Mouse (Mus musculus) adrenal gland, postnatal 36 days (tissue): Measurements from ENCODE around the gene Smyd3. TPM values are rescaled to one million over a fixed set of nuclear protein-coding genes. Genes with fewer than 3 reads are reported as not detected.

ENCODE experiments used
- DNase-seq, 2 experiments: peaks; one replicate each; pipeline ENCODE4 v3.0.0; 2021; ENCODE audit warnings: mixed read lengths in 1 of 2
- total RNA-seq, 2 experiments: library from RNA; stranded (reverse); gene quantifications; 2 replicates each; pipeline ENCODE4 v1.2.3; 2021

The Smyd3 gene
- total RNA-seq, 2 experiments from 2014 or later: 5.1 to 7.7 TPM

- peak; percentile 62 to 74 for DNase-seq
Measured at GRCm38 (mm10) chr1:179231777-179232661, 285.8 kb downstream of the Smyd3 start.

DNA sequence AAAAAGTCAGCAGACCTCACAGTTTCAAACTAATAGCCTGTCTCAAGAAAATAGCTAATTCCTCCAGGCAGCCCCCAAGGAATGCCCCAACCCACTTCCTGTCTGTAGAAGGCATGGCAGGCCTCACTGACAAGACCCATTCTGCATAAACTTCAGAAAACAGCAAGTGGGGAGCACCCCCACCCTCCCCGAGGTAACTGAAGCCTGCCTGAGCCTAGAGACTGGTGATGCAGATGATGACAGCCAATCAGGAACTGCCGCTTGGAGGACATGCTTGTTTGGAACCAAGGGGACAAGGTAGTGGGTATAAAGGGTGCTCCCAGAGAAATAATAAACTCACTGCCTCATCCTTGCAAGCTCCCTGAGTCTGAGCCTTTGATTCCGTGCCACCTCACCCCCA is 288.3 kb downstream of the Smyd3 start:
- DNase-seq: no peak

GRCm38 (mm10) chr1:179220290-179220689 is 297.6 kb downstream of the Smyd3 start:
- no peak for DNase-seq

- no peak for DNase-seq
Measured at GRCm38 (mm10) chr1:179218061-179218460, 299.8 kb downstream of the Smyd3 start.

GRCm38 (mm10) chr1:179217036-179217435 is 300.8 kb downstream of the Smyd3 start:
- no peak for DNase-seq

DNA sequence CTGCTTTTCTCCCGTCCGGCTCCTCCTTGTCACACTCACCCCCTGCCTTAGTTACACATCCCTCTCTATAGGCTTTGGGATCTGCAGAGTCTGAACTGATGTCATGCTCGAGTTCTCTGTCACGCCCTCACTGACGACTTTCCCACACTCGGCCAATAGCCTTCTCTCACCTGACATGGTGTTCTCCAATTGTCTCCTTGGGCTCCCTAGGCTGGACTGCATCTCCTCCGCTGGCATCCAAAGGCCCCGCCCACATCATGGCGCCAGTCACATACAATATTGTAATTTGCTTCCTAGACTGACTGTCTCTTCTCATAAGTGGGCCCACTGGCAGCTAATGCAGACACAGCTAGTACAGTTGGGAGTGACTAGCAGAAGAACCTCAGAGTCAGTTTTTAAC is 304.5 kb downstream of the Smyd3 start:
- DNase-seq: no peak

DNA sequence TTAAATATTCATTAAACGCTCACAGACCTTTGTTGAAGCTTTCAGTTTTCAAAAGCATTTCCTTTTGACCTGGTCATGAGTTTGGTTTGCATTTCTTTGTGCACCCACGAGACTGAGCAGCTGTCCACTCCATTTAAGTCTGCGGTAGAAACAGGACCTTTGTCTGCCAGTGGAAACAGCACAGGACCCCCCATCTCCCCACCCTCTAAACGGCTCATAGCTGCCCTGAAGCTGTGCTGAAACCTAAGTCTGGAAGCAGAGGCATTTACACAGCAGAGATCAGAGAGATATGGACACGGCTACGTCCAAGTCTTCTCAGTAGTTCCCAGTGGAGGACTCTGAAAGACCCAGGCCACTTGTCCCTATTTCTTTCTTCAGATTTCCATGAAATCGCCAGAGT is 305.5 kb downstream of the Smyd3 start:
- no peak for DNase-seq

GRCm38 (mm10) chr1:179211313-179211712 is 306.5 kb downstream of the Smyd3 start:
- no peak for DNase-seq

DNA sequence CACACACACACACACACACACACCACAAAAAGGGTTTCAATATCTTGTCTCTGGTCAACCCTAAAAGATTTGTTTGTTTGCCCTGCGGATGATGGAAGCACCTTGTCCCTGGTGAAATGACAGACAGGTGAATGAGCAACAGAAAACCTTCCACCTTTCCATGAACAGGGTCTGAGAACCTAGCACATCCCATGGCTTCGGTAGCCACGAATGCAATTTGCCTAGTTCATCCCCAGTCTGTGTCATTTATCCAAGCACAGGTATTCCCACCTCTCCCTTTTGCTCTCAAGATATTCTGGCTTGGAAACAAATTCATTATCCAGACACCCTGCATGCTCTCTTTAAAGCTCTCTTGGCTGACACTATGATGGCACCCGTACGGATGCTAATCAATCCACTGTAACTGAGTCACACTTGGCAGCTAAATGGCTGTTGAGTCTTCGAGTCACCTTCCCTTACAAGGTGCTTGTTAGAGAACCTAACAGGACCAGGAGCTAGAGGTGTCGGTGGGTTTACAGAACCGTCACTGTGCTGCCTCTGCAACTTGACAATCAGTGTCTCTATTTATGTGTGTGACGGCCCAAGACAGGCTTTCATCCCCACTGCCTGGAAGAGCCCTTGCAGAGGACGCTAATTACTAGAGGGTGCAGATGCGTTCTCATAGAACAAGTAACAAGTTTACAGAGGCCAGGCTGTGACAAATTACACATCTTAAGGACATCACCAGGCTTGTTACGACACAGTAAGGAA is 309.8 kb downstream of the Smyd3 start:
- DNase-seq: no peak

GRCm38 (mm10) chr1:179207180-179207741 is 310.6 kb downstream of the Smyd3 start:
- no peak for DNase-seq

GRCm38 (mm10) chr1:179198517-179199200 is 319.2 kb downstream of the Smyd3 start:
- peak in 1 of 2 experiments; percentile 9 for DNase-seq

- DNase-seq: no peak
Measured at GRCm38 (mm10) chr1:179197821-179198516, 319.9 kb downstream of the Smyd3 start.

DNA sequence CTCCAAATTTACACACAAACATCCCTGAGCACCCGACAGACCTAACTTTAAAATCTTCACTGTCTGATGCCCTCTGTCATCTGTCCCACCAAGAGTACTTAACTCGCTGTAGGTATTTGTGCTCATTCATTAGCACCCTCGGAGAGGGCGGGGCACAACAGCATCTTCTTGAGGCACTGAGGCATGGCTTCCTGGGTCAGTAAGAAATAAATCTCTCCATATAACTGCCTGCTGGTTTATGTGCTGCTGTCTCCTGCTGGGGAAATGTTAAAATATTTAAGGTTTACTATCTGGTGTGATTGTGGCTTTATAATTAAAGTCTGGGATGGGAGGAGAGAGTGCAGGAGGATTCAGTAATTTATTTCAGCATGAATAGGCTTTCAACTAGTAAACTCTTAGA is 320.7 kb downstream of the Smyd3 start:
- no peak for DNase-seq

GRCm38 (mm10) chr1:179196422-179196821 is 321.4 kb downstream of the Smyd3 start:
- DNase-seq: peak in 1 of 2 experiments; percentile 10

DNA sequence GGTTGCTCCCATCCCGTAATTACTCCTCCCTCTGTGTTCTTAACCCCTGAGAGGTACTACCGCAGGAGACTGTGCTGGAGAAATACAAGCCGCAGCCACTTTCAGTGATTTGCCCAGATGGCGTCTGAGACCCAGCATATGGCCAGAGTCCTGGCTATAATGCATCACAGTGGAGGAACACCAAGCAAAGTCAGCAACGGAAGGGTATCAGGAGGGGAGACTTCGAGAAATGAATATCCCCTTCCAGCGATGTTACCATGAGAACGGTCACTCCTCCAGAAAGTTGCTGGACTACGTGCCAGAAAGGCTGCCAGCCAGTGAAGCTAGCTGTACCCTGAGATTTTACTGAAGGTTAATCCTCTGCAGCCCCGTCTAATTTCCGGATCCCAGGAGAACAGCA is 325.1 kb downstream of the Smyd3 start:
- DNase-seq: no peak

- DNase-seq: no peak
Measured at GRCm38 (mm10) chr1:179190837-179191236, 327.0 kb downstream of the Smyd3 start.

DNA sequence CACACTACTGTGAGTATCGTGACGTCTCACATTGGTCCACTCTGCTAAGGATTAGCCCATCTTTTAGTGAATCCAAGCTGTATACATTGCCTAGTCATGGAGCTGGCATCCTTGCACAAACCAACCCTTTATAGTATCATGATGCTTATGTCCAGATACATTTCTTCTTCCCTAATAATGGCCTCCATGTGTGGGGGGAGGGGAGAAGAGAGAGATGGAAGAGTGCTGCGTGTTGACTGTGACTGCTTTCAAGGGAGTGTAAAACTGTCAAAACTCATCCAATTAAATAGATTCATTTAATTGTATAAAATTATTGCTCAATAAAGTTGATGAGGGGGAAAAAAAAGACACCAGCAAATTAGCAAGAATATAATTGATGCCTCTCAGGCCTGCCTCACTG is 330.7 kb downstream of the Smyd3 start:
- DNase-seq: no peak

DNA sequence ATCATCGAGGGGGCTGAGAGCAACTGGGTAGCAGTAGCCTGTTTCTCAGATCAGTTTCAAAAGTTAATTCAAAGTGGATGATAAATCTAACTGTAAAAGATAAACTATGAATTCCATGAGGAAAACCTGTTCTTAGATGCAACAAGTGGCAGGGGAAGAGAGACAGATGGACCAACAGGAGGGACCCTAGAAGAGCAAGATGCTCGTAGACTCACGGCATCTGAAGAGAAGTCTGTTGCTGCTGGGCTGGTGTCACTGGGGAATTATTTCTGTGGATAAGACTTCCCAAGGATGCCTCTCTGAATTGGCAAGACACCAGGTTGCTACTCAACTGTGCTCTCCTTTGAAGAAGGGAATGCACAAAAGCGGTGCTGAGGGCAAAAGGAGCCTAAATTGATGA is 333.2 kb downstream of the Smyd3 start:
- DNase-seq: no peak

- no peak for DNase-seq
Measured at GRCm38 (mm10) chr1:179183499-179183898, 334.3 kb downstream of the Smyd3 start.

- no peak for DNase-seq
Measured at GRCm38 (mm10) chr1:179180546-179180945, 337.3 kb downstream of the Smyd3 start.

DNA sequence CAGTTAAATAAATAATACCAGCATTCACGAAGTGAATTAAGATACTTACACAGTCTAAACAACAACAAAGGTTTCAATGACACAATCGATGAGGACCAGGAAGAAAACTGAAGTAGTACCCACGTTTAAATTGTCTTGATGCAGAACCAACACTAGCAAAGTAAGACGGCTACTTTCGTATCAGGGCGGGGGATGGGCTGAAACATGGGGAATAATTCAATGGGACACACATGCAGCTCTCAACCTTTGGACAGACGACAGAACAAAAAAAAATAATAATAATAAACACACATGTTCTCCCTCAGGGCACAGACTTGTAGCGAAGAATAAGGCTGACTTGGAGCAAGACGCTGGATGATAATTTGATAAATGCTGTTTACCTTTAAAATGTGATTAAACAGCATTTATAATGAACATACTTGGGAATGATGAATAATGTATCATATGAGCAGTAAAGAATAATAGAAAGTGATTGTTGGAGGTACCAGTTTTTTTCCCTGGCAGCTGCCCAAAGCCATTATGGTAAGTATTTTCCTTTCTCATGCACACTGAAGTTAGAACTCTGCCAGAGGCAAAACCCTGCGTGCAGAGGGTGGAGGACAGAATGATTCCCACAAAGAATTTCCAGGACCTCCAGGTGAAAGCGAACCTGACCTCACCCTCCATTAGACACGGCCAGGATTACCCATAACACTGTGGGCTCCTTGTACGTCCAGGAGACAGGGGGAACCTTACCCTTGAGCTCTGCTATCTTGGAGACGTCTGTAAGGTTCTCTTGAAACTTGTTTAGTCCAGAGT is 340.8 kb downstream of the Smyd3 start:
- DNase-seq: no peak
